Mouse (Mus musculus): ENCODE measurements at regions not wholly inside any gene's neighbourhood (a gene's known extent, or its start where the extent isn't known, plus 50 kb on each side); places are given as distances from the start of the nearest gene placed in this dataset.

- 60% methylated on average over 2 of the region's 2 CpGs for WGBS (ENCODE audit: insufficient replicate concordance)
- Histone ChIP-seq H3K9ac (no peak overlapping the region), H3K27me3 (no peaks in the 10 kb centered on the region), H3K4me1 (replicated peaks) (no peaks in the 10 kb centered on the region), H3K4me3 (replicated peaks) (no peak overlapping the region), H3K9me3 (replicated peaks) (peaks cover 3% of the 10 kb centered on the region; the same call in 1 of the 2 replicates), H3K27ac (no peak overlapping the region), H3K36me3 (no peaks in the 10 kb centered on the region), H3K4me2 (no peak overlapping the region)
- ATAC-seq (ENCODE audit: low read depth), result no peak
- DNase-seq, result no peak
Measured at GRCm38 (mm10) chr15:86971436-86971835, 572.7 kb upstream of the Fam19a5 start.

GRCm38 (mm10) chr15:86996196-86996595 is 547.9 kb upstream of the Fam19a5 start:
- WGBS (ENCODE audit: insufficient replicate concordance), result 72% methylated on average over 6 of the region's 6 CpGs
- DNase-seq (no peak), ATAC-seq (ENCODE audit: low read depth) (no peak)
- Histone ChIP-seq H3K4me1 (replicated peaks) (no peaks in the 10 kb centered on the region), H3K4me2 (no peak overlapping the region), H3K27me3 (no peaks in the 10 kb centered on the region), H3K4me3 (replicated peaks) (no peak overlapping the region), H3K36me3 (no peaks in the 10 kb centered on the region), H3K9ac (no peak overlapping the region), H3K27ac (no peak overlapping the region), H3K9me3 (replicated peaks) (peaks cover 21% of the 10 kb centered on the region; the same call in 1 of the 2 replicates)

- no peak overlapping the region for H3K4me3 ChIP-seq (replicated peaks)
- no peak overlapping the region for H3K9ac ChIP-seq
- H3K4me2 ChIP-seq, result no peak overlapping the region
- no peaks in the 10 kb centered on the region for H3K36me3 ChIP-seq
- DNase-seq (no peak), ATAC-seq (ENCODE audit: low read depth) (no peak)
- H3K27ac ChIP-seq, result no peak overlapping the region
- H3K27me3 ChIP-seq, result no peaks in the 10 kb centered on the region
- 50% methylated on average over 8 of the region's 8 CpGs for WGBS (ENCODE audit: insufficient replicate concordance)
- 0 out of 2 replicates have a peak, but pooled peaks cover 11% of the 10 kb centered on the region for H3K9me3 ChIP-seq (replicated peaks)
- no peaks in the 10 kb centered on the region for H3K4me1 ChIP-seq (replicated peaks)
Measured at GRCm38 (mm10) chr15:87018978-87019377, 525.1 kb upstream of the Fam19a5 start.

GRCm38 (mm10) chr15:87045971-87046370 is 498.1 kb upstream of the Fam19a5 start:
- no peak overlapping the region for H3K9ac ChIP-seq
- WGBS (ENCODE audit: insufficient replicate concordance), result 78% methylated on average over 13 of the region's 13 CpGs
- ATAC-seq (ENCODE audit: low read depth) (no peak), DNase-seq (no peak)
- H3K9me3 ChIP-seq (replicated peaks), result no peaks in the 10 kb centered on the region
- H3K4me1 ChIP-seq (replicated peaks), result no peaks in the 10 kb centered on the region
- no peak overlapping the region for H3K4me2 ChIP-seq
- no peaks in the 10 kb centered on the region for H3K27me3 ChIP-seq
- H3K4me3 ChIP-seq (replicated peaks), result no peak overlapping the region
- H3K36me3 ChIP-seq, result no peaks in the 10 kb centered on the region
- no peak overlapping the region for H3K27ac ChIP-seq

GRCm38 (mm10) chr15:87054186-87054585 is 489.9 kb upstream of the Fam19a5 start:
- ATAC-seq (ENCODE audit: low read depth) (no peak), DNase-seq (no peak)
- no peak overlapping the region for H3K9ac ChIP-seq
- peaks cover 3% of the 10 kb centered on the region; the same call in 1 of the 2 replicates for H3K9me3 ChIP-seq (replicated peaks)
- no peaks in the 10 kb centered on the region for H3K27me3 ChIP-seq
- H3K4me2 ChIP-seq, result no peak overlapping the region
- no peaks in the 10 kb centered on the region for H3K4me1 ChIP-seq (replicated peaks)
- H3K4me3 ChIP-seq (replicated peaks), result no peak overlapping the region
- H3K27ac ChIP-seq, result no peak overlapping the region
- H3K36me3 ChIP-seq, result no peaks in the 10 kb centered on the region
- WGBS (ENCODE audit: insufficient replicate concordance), result 80% methylated on average over 12 of the region's 12 CpGs

- no peak overlapping the region for H3K4me2 ChIP-seq
- 53% methylated on average over 5 of the region's 5 CpGs for WGBS (ENCODE audit: insufficient replicate concordance)
- no peaks in the 10 kb centered on the region; the same call in 1 of the 2 replicates for H3K9me3 ChIP-seq (replicated peaks)
- DNase-seq (no peak), ATAC-seq (ENCODE audit: low read depth) (no peak)
- H3K4me3 ChIP-seq (replicated peaks), result no peak overlapping the region
- H3K27me3 ChIP-seq, result no peaks in the 10 kb centered on the region
- H3K4me1 ChIP-seq (replicated peaks), result no peaks in the 10 kb centered on the region
- H3K36me3 ChIP-seq, result no peaks in the 10 kb centered on the region
- no peak overlapping the region for H3K9ac ChIP-seq
- H3K27ac ChIP-seq, result no peak overlapping the region
Measured at GRCm38 (mm10) chr15:87064890-87065289, 479.2 kb upstream of the Fam19a5 start.

GRCm38 (mm10) chr15:87068261-87068660 is 475.8 kb upstream of the Fam19a5 start:
- H3K9ac ChIP-seq, result no peak overlapping the region

GRCm38 (mm10) chr15:87074559-87074958 is 469.5 kb upstream of the Fam19a5 start:
- DNase-seq (no peak), ATAC-seq (ENCODE audit: low read depth) (no peak)
- no peak overlapping the region for H3K4me2 ChIP-seq

More at GRCm38 (mm10) chr15:87068261-87068660, 475.8 kb upstream of the Fam19a5 start:
- Histone ChIP-seq H3K27me3 (no peaks in the 10 kb centered on the region), H3K27ac (no peak overlapping the region), H3K9me3 (replicated peaks) (no peaks in the 10 kb centered on the region), H3K4me1 (replicated peaks) (no peaks in the 10 kb centered on the region), H3K4me3 (replicated peaks) (no peak overlapping the region), H3K4me2 (no peak overlapping the region), H3K36me3 (no peaks in the 10 kb centered on the region)
- ATAC-seq (ENCODE audit: low read depth) (no peak), DNase-seq (no peak)
- WGBS (ENCODE audit: insufficient replicate concordance), result 79% methylated on average over 13 of the region's 13 CpGs

GRCm38 (mm10) chr15:87089827-87090226 is 454.3 kb upstream of the Fam19a5 start:
- no peaks in the 10 kb centered on the region for H3K36me3 ChIP-seq
- DNase-seq (no peak), ATAC-seq (ENCODE audit: low read depth) (no peak)
- no peaks in the 10 kb centered on the region for H3K9me3 ChIP-seq (replicated peaks)
- H3K27me3 ChIP-seq, result no peaks in the 10 kb centered on the region
- H3K4me2 ChIP-seq, result no peak overlapping the region
- no peak overlapping the region for H3K9ac ChIP-seq
- no peak overlapping the region for H3K27ac ChIP-seq
- 54% methylated on average over 5 of the region's 5 CpGs for WGBS (ENCODE audit: insufficient replicate concordance)
- H3K4me3 ChIP-seq (replicated peaks), result no peak overlapping the region
- no peaks in the 10 kb centered on the region for H3K4me1 ChIP-seq (replicated peaks)

More at GRCm38 (mm10) chr15:87074559-87074958, 469.5 kb upstream of the Fam19a5 start:
- no peak overlapping the region for H3K4me3 ChIP-seq (replicated peaks)
- no peaks in the 10 kb centered on the region for H3K36me3 ChIP-seq
- no peak overlapping the region for H3K9ac ChIP-seq
- 44% methylated on average over 11 of the region's 11 CpGs for WGBS (ENCODE audit: insufficient replicate concordance)
- H3K27ac ChIP-seq, result no peak overlapping the region
- no peaks in the 10 kb centered on the region for H3K27me3 ChIP-seq
- no peaks in the 10 kb centered on the region for H3K4me1 ChIP-seq (replicated peaks)
- no peaks in the 10 kb centered on the region for H3K9me3 ChIP-seq (replicated peaks)

- DNase-seq (no peak), ATAC-seq (ENCODE audit: low read depth) (no peak)
- Histone ChIP-seq H3K9ac (no peak overlapping the region), H3K27ac (no peak overlapping the region), H3K4me3 (replicated peaks) (no peak overlapping the region), H3K4me2 (no peak overlapping the region), H3K9me3 (replicated peaks) (no peaks in the 10 kb centered on the region), H3K27me3 (no peaks in the 10 kb centered on the region), H3K4me1 (replicated peaks) (no peaks in the 10 kb centered on the region), H3K36me3 (no peaks in the 10 kb centered on the region)
- 35% methylated on average over 7 of the region's 7 CpGs for WGBS (ENCODE audit: insufficient replicate concordance)
Measured at GRCm38 (mm10) chr15:87091048-87091777, 452.9 kb upstream of the Fam19a5 start.

GRCm38 (mm10) chr15:87097206-87097605 is 446.9 kb upstream of the Fam19a5 start:
- Histone ChIP-seq H3K9ac (no peak overlapping the region), H3K36me3 (no peaks in the 10 kb centered on the region), H3K27ac (no peak overlapping the region), H3K27me3 (no peaks in the 10 kb centered on the region), H3K4me1 (replicated peaks) (no peaks in the 10 kb centered on the region), H3K4me2 (no peak overlapping the region), H3K9me3 (replicated peaks) (no peaks in the 10 kb centered on the region), H3K4me3 (replicated peaks) (no peak overlapping the region)
- WGBS (ENCODE audit: insufficient replicate concordance), result 57% methylated on average over 4 of the region's 4 CpGs
- DNase-seq (no peak), ATAC-seq (ENCODE audit: low read depth) (no peak)

- no peaks in the 10 kb centered on the region for H3K36me3 ChIP-seq
- H3K4me1 ChIP-seq (replicated peaks), result no peaks in the 10 kb centered on the region
- ATAC-seq (ENCODE audit: low read depth) (no peak), DNase-seq (no peak)
- no peaks in the 10 kb centered on the region for H3K27me3 ChIP-seq
- H3K4me3 ChIP-seq (replicated peaks), result no peak overlapping the region
- WGBS (ENCODE audit: insufficient replicate concordance), result 61% methylated on average over 4 of the region's 4 CpGs
- H3K9ac ChIP-seq, result no peak overlapping the region
- H3K4me2 ChIP-seq, result no peak overlapping the region
- H3K9me3 ChIP-seq (replicated peaks), result peaks cover 4% of the 10 kb centered on the region
- no peak overlapping the region for H3K27ac ChIP-seq
Measured at GRCm38 (mm10) chr15:87101146-87101545, 443.0 kb upstream of the Fam19a5 start.
